Mouse (Mus musculus) forebrain, postnatal 0 days (tissue): ENCODE data around the gene Pla2g6. TPM values are rescaled to one million over a fixed set of nuclear protein-coding genes. Genes with fewer than 3 reads are reported as not detected.
A peak's percentile ranks its signal among the peaks of the same experiment; 100 is the strongest.

Experiments
- ATAC-seq: fragments of 200-750 bp; cut with Nextera tagmentation; 2 replicates; pipeline ENCODE4 v1.8.0; 2017; ENCODE audit warnings: mild to moderate bottlenecking, moderate library complexity
- DNase-seq: peaks from one replicate; pipeline ENCODE4 v3.0.0-alpha.2; 2015
- H3K27ac ChIP-seq: fragments of 300-500 bp; sonication (generic); 2 replicates; pipeline ENCODE4 v1.5.1; 2014; ENCODE audit warnings: low read depth, mild to moderate bottlenecking, antibody characterized with exemption, low read length, moderate library complexity, mixed read lengths
- H3K27me3 ChIP-seq: fragments of 300-500 bp; sonication (generic); 2 replicates; pipeline ENCODE4 v1.6.1; 2014; ENCODE audit warnings: mild to moderate bottlenecking, low read length, mixed read lengths; ENCODE audit not compliant: insufficient read depth
- H3K36me3 ChIP-seq: fragments of 300-500 bp; sonication (generic); 2 replicates; pipeline ENCODE4 v1.6.1; 2014; ENCODE audit warnings: mild to moderate bottlenecking, moderate library complexity; ENCODE audit not compliant: insufficient read depth
- H3K4me1 ChIP-seq: fragments of 300-500 bp; sonication (generic); 2 replicates; pipeline ENCODE4 v1.6.1; 2014; ENCODE audit warnings: antibody characterized with exemption; ENCODE audit not compliant: insufficient read depth
- H3K4me2 ChIP-seq: fragments of 300-500 bp; sonication (generic); 2 replicates; pipeline ENCODE4 v1.6.1; 2014; ENCODE audit warnings: low read depth, mild to moderate bottlenecking, moderate library complexity
- H3K4me3 ChIP-seq: fragments of 300-500 bp; sonication (generic); 2 replicates; pipeline ENCODE4 v1.5.1; 2014; ENCODE audit warnings: low read depth, low read length, mixed read lengths
- H3K9ac ChIP-seq: fragments of 300-500 bp; sonication (generic); 2 replicates; pipeline ENCODE4 v1.6.1; 2014; ENCODE audit warnings: mild to moderate bottlenecking
- H3K9me3 ChIP-seq: fragments of 300-500 bp; sonication (generic); 2 replicates; pipeline ENCODE4 v1.6.1; 2016; ENCODE audit warnings: low read length
- CTCF ChIP-seq: sonication (generic); IDR thresholded peaks from 2 replicates; pipeline ENCODE4 v1.5.1; 2016; ENCODE audit warnings: antibody characterized with exemption, control low read depth, low read depth
- WGBS: fragments of 180-500 bp; shearing (Covaris S2); extraction: QIAGEN DNeasy Blood & Tissue Kit; methylation state at CpG from one replicate; pipeline ENCODE4 v1.1.7; 2014; 5-methylcytosine and 5-hydroxymethylcytosine counted together
- polyA plus RNA-seq: library from polyadenylated mRNA; unstranded; fragments of >200 nt; fragmentation: Nextera tagmentation; extraction: Ambion mirVana; gene quantifications from 2 replicates; pipeline ENCODE4 v1.2.1, GENCODE M21; 2015
- total RNA-seq: library from RNA; depleted of rRNA; stranded (reverse); fragments of >200 nt; gene quantifications from 2 replicates; pipeline ENCODE4 v1.2.3, GENCODE M21; 2014

Pla2g6 gene
- total and polyA plus RNA-seq, 2 experiments from 2014 or later: 15.2 to 31.1 TPM

- Histone ChIP-seq H3K4me3 (no peak overlapping the region), H3K9ac (no peak overlapping the region), H3K9me3 (no peaks in the 10 kb centered on the region), H3K27me3 (no peaks in the 10 kb centered on the region), H3K4me2 (no peak overlapping the region), H3K27ac (no peak overlapping the region), H3K36me3 (no peaks in the 10 kb centered on the region), H3K4me1 (no peaks in the 10 kb centered on the region)
- WGBS: 75% methylated on average over 10 of the region's 10 CpGs
- DNase-seq (no peak), ATAC-seq (no peak)
- TF ChIP-seq CTCF: no peak
Measured at GRCm38 (mm10) chr15:79277728-79278127, 50.5 kb downstream of the Pla2g6 start.

GRCm38 (mm10) chr15:79273020-79273419 is 55.2 kb downstream of the Pla2g6 start:
- H3K9me3 ChIP-seq: no peaks in the 10 kb centered on the region
- H3K36me3 ChIP-seq: no peaks in the 10 kb centered on the region
- DNase-seq (no peak), ATAC-seq (no peak)
- no peaks in the 10 kb centered on the region for H3K4me1 ChIP-seq
- WGBS: 65% methylated on average over 10 of the region's 10 CpGs
- H3K27me3 ChIP-seq: no peaks in the 10 kb centered on the region
- H3K27ac ChIP-seq: no peak overlapping the region
- no peak for TF ChIP-seq CTCF
- no peak overlapping the region for H3K4me2 ChIP-seq
- H3K4me3 ChIP-seq: no peak overlapping the region
- no peak overlapping the region for H3K9ac ChIP-seq

GRCm38 (mm10) chr15:79271124-79271746 is 57.0 kb downstream of the Pla2g6 start:
- DNase-seq (peak; percentile 82), ATAC-seq (peak; percentile 66)
- Histone ChIP-seq H3K4me2 (peak overlapping the region; percentile 75), H3K9ac (peak overlapping the region; percentile 51), H3K36me3 (no peaks in the 10 kb centered on the region), H3K4me1 (no peaks in the 10 kb centered on the region), H3K27ac (peak overlapping the region; percentile 30; the same call in 1 of the 2 replicates), H3K27me3 (no peaks in the 10 kb centered on the region), H3K4me3 (peak overlapping the region; percentile 41), H3K9me3 (no peaks in the 10 kb centered on the region)
- TF ChIP-seq CTCF: peak; percentile 81
- 11% methylated on average over 17 of the region's 17 CpGs for WGBS

- peak overlapping the region; percentile 51 for H3K9ac ChIP-seq
- DNase-seq (peak; percentile 71), ATAC-seq (peak; percentile 87)
- H3K4me1 ChIP-seq: no peaks in the 10 kb centered on the region
- H3K36me3 ChIP-seq: no peaks in the 10 kb centered on the region
- peak overlapping the region; percentile 75 for H3K4me2 ChIP-seq
- no peak for TF ChIP-seq CTCF
- H3K27ac ChIP-seq: peak overlapping the region; percentile 30; the same call in 1 of the 2 replicates
- H3K27me3 ChIP-seq: no peaks in the 10 kb centered on the region
- under 1% methylated on average over 33 of the region's 33 CpGs for WGBS
- peak overlapping the region; percentile 41 for H3K4me3 ChIP-seq
- H3K9me3 ChIP-seq: no peaks in the 10 kb centered on the region
Measured at GRCm38 (mm10) chr15:79270317-79271123, 57.7 kb downstream of the Pla2g6 start.

- H3K4me1 ChIP-seq: no peaks in the 10 kb centered on the region
- no peak overlapping the region for H3K27ac ChIP-seq
- H3K4me2 ChIP-seq: no peak overlapping the region
- H3K36me3 ChIP-seq: no peaks in the 10 kb centered on the region
- H3K9me3 ChIP-seq: no peaks in the 10 kb centered on the region
- WGBS: 19% methylated on average over 1 of the region's 1 CpGs
- no peaks in the 10 kb centered on the region for H3K27me3 ChIP-seq
- no peak for TF ChIP-seq CTCF
- H3K9ac ChIP-seq: no peak overlapping the region
- no peak overlapping the region for H3K4me3 ChIP-seq
- DNase-seq (no peak), ATAC-seq (no peak)
Measured at GRCm38 (mm10) chr15:79268521-79268920, 59.7 kb downstream of the Pla2g6 start.

GRCm38 (mm10) chr15:79265384-79265783 is 62.8 kb downstream of the Pla2g6 start:
- H3K4me3 ChIP-seq: no peak overlapping the region
- 0 out of 2 replicates have a peak, but pooled peaks cover 3% of the 10 kb centered on the region for H3K4me1 ChIP-seq
- ATAC-seq (no peak), DNase-seq (no peak)
- WGBS: 69% methylated on average over 4 of the region's 4 CpGs
- peaks cover 3% of the 10 kb centered on the region; the same call in 1 of the 2 replicates for H3K27me3 ChIP-seq
- no peak overlapping the region for H3K9ac ChIP-seq
- no peak for TF ChIP-seq CTCF
- H3K4me2 ChIP-seq: no peak overlapping the region
- H3K9me3 ChIP-seq: no peaks in the 10 kb centered on the region
- no peak overlapping the region for H3K27ac ChIP-seq
- H3K36me3 ChIP-seq: no peaks in the 10 kb centered on the region

- H3K36me3 ChIP-seq: no peaks in the 10 kb centered on the region
- no peaks in the 10 kb centered on the region for H3K9me3 ChIP-seq
- 0 out of 2 replicates have a peak, but pooled peaks cover 3% of the 10 kb centered on the region for H3K4me1 ChIP-seq
- no peak overlapping the region for H3K9ac ChIP-seq
- no peak overlapping the region for H3K4me2 ChIP-seq
- peaks cover 3% of the 10 kb centered on the region; the same call in 1 of the 2 replicates for H3K27me3 ChIP-seq
- no peak overlapping the region for H3K27ac ChIP-seq
- TF ChIP-seq CTCF: no peak
- DNase-seq: no peak
- 91% methylated on average over 6 of the region's 6 CpGs for WGBS
- ATAC-seq: no peak
- no peak overlapping the region for H3K4me3 ChIP-seq
Measured at GRCm38 (mm10) chr15:79263726-79264125, 64.5 kb downstream of the Pla2g6 start.
